Mouse (Mus musculus) limb, embryonic 14.5 days (tissue): ENCODE measurements at regions not wholly inside any gene's neighbourhood (a gene's known extent, or its start where the extent isn't known, plus 50 kb on each side); places are given as distances from the start of the nearest gene placed in this dataset.
A peak's percentile ranks its signal among the peaks of the same experiment; 100 is the strongest.

Source experiments
- ATAC-seq: fragments of 200-750 bp; cut with Nextera tagmentation; 2 replicates; pipeline ENCODE4 v1.8.0; 2017; ENCODE audit warnings: low read depth, moderate number of reproducible peaks, moderate TSS enrichment; ENCODE audit not compliant: low FRiP score
- DNase-seq: peaks from one replicate; pipeline ENCODE4 v3.0.0-alpha.2; 2015; ENCODE audit warnings: low spot score
- H3K27ac ChIP-seq: fragments of 300-500 bp; sonication (generic); replicated peaks from 2 replicates; pipeline ENCODE4 v1.5.1; 2014; ENCODE audit warnings: low read depth, mild to moderate bottlenecking, low read length, moderate library complexity, mixed read lengths
- H3K27me3 ChIP-seq: fragments of 300-500 bp; sonication (generic); 2 replicates; pipeline ENCODE4 v1.6.1; 2014; ENCODE audit warnings: low read length, mixed read lengths; ENCODE audit not compliant: control insufficient read depth, insufficient read depth
- H3K36me3 ChIP-seq: fragments of 300-500 bp; sonication (generic); 2 replicates; pipeline ENCODE4 v1.6.1; 2014; ENCODE audit warnings: mild to moderate bottlenecking, low read length, moderate library complexity, mixed read lengths; ENCODE audit not compliant: control insufficient read depth, insufficient read depth
- H3K4me1 ChIP-seq: fragments of 300-500 bp; sonication (generic); 2 replicates; pipeline ENCODE4 v1.6.1; 2014; ENCODE audit warnings: antibody characterized with exemption, low read length, mixed read lengths; ENCODE audit not compliant: control insufficient read depth, insufficient read depth
- H3K4me2 ChIP-seq: fragments of 300-500 bp; sonication (generic); replicated peaks from 2 replicates; pipeline ENCODE4 v1.6.1; 2014; ENCODE audit warnings: low read depth, mild to moderate bottlenecking, low read length, moderate library complexity; ENCODE audit not compliant: severe bottlenecking
- H3K4me3 ChIP-seq: fragments of 300-500 bp; sonication (generic); replicated peaks from 2 replicates; pipeline ENCODE4 v1.5.1; 2014; ENCODE audit warnings: low read length
- H3K9ac ChIP-seq: fragments of 300-500 bp; sonication (generic); 2 replicates; pipeline ENCODE4 v1.6.1; 2014; ENCODE audit warnings: mild to moderate bottlenecking, low read depth, low read length, moderate library complexity; ENCODE audit not compliant: severe bottlenecking
- H3K9me3 ChIP-seq: fragments of 300-500 bp; sonication (generic); 2 replicates; pipeline ENCODE4 v1.6.1; 2016; ENCODE audit warnings: low read length; ENCODE audit not compliant: control insufficient read depth
- POLR2A ChIP-seq: fragments of 200-500 bp; IDR thresholded peaks from 2 replicates; pipeline ENCODE4 v1.8.0; 2012; ENCODE audit warnings: inconsistent platforms, mild to moderate bottlenecking, moderate library complexity, borderline replicate concordance; ENCODE audit not compliant: insufficient read depth, insufficient read length; ENCODE audit errors: extremely low read depth
- WGBS: fragments of 180-500 bp; shearing (Covaris S2); extraction: QIAGEN DNeasy Blood & Tissue Kit; methylation state at CpG from one replicate; pipeline ENCODE4 v1.1.7; 2014; 5-methylcytosine and 5-hydroxymethylcytosine counted together

DNA sequence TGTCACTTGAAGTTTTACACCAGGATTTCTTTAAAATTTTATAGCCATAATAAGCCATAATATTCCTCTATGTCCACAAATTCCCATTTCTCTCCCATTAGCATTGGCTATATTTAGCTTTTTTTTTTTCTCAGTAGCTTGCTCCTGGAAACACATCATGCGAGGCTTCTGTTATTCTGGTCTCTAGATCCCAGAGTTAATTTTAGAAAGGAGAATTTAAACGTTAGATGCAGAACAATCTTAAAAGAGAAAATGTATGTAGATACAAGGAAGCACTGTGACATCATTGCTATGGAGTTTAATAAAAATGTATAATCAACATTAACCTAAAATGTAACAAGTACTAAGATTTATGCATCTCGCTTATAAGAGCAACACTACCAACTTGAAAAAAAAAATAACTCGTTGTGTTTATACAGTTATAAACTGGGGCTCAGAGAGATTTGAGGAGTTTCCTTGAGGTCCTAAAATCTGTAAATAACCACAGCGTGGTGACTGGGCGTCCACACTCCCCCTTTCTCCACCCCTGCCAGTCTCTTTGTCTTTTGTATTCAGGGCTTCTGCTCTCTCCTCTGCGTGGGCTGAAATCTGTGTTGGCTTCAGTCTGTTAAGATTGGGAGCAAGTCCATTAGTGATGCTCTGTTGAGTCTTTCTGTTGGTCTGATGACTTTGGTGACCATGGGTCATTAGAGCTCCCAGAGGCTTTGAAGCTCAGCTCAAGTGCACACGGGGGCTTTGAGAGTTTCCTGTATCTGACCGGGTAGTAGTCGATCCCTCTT, 188.8 kb downstream of the Dusp6 start:
- H3K36me3 ChIP-seq, result no peaks in the 10 kb centered on the region
- TF ChIP-seq POLR2A, result no peak
- no peaks in the 10 kb centered on the region for H3K9me3 ChIP-seq
- H3K4me3 ChIP-seq, result no peak overlapping the region
- ATAC-seq, result no peak
- no peak overlapping the region for H3K9ac ChIP-seq
- no peak for DNase-seq
- peaks cover 6% of the 10 kb centered on the region; the same call in 1 of the 2 replicates for H3K4me1 ChIP-seq
- no peak overlapping the region for H3K27ac ChIP-seq
- no peaks in the 10 kb centered on the region for H3K27me3 ChIP-seq
- no peak overlapping the region for H3K4me2 ChIP-seq
- 37% methylated on average over 10 of the region's 10 CpGs for WGBS

DNA sequence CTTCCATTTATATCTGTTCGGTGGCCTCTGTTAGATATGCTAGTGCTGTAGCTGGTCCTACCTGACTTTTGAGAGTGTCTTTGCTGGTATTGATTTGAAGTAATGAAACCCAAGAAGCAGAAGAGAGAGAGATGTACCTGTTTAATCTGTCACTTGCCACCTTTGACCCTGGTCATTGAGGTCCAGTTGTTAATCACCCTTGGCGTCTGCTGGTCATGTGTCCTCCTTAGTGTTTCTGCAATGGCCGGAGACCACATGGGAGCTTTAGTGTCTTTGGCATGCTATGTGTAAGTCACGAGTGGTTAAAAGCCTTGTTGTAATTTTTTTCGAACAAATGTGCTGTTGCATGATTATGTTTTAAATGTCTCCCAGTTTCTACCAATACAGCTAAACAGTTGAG, 193.1 kb downstream of the Dusp6 start:
- Histone ChIP-seq H3K9ac (no peak overlapping the region), H3K27ac (no peak overlapping the region), H3K9me3 (no peaks in the 10 kb centered on the region), H3K36me3 (no peaks in the 10 kb centered on the region), H3K4me3 (no peak overlapping the region), H3K4me1 (peaks cover 11% of the 10 kb centered on the region), H3K4me2 (no peak overlapping the region), H3K27me3 (no peaks in the 10 kb centered on the region)
- 82% methylated on average over 5 of the region's 5 CpGs for WGBS
- no peak for ATAC-seq
- no peak for DNase-seq
- TF ChIP-seq POLR2A, result no peak

DNA sequence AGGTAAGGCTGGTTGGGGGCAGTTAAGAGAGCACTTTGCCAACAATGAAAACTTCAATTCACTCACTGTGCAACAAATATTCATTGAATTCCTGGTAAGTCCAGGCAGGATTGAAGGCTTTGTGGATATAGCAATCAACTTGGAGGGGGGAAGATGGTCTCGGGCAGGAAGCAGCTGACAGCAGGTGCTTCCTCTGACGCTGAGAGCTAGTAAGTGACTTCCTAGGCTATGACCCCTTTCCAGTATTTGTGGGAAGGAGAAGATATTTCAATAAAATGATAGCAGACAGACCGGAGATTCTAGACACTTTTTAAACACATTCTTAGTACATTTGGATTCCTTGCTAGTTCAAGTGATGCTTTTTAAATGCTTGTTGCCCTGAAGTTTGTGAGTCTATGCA, 195.0 kb downstream of the Dusp6 start:
- Histone ChIP-seq H3K4me2 (no peak overlapping the region), H3K36me3 (no peaks in the 10 kb centered on the region), H3K9me3 (no peaks in the 10 kb centered on the region), H3K4me1 (peaks cover 11% of the 10 kb centered on the region), H3K27me3 (no peaks in the 10 kb centered on the region), H3K4me3 (no peak overlapping the region), H3K27ac (no peak overlapping the region), H3K9ac (no peak overlapping the region)
- ATAC-seq, result no peak
- no peak for DNase-seq
- 74% methylated on average over 3 of the region's 3 CpGs for WGBS
- TF ChIP-seq POLR2A, result no peak

DNA sequence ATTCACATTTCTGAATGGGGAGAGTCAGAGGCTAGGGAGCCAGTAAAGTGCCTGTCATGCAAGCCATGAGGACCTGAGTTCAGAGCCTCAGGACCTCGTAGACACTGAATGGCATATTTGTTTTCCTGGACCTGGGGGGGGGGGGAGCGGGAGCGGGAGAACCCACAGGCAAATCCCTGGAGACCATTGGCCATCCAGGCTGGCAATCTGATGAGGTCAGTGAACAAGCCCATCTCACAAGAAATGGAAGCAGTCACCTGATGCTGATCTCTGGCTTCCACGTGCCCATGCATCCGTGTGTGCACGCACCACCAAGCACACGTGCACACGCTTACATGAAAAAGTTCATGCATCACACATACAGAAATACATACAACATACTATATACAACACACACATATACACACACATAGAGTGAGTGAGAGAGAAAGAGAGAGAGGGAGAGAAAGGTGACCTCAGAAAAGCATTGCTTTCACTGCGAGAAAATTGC, 196.2 kb downstream of the Dusp6 start:
- no peak for DNase-seq
- Histone ChIP-seq H3K27me3 (no peaks in the 10 kb centered on the region), H3K4me3 (no peak overlapping the region), H3K4me2 (no peak overlapping the region), H3K36me3 (no peaks in the 10 kb centered on the region), H3K4me1 (peaks cover 11% of the 10 kb centered on the region), H3K9ac (no peak overlapping the region), H3K27ac (no peak overlapping the region), H3K9me3 (no peaks in the 10 kb centered on the region)
- no peak for TF ChIP-seq POLR2A
- 82% methylated on average over 9 of the region's 9 CpGs for WGBS
- no peak for ATAC-seq

DNA sequence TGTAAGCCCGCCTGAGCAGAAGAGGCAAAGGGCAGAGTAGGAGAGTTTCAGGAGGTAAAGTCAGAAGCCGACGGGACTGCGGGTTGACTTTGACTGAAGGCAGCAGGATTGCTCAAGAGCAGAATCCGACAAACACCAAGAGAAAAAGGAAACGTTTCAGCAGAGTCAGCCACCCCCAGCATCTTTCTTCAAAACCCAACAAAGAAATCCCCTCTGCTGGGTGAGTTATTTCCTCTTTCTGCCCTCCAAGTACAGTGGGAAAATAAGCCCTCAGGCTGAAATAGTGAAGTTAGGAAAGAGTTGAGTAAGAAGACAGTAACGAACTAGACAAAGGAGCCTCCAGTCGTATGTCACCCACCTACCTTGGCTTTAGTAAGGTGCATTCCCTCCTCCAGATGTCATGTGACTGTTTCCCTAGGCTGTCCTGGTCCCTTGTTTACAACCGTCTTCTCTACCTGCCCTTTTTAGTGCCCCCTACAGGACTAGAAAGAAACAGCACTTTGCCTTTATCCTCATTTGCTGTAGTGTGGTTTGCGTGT, 196.9 kb downstream of the Dusp6 start:
- Histone ChIP-seq H3K4me2 (no peak overlapping the region), H3K4me1 (peaks cover 11% of the 10 kb centered on the region), H3K27ac (no peak overlapping the region), H3K27me3 (no peaks in the 10 kb centered on the region), H3K36me3 (no peaks in the 10 kb centered on the region), H3K9me3 (no peaks in the 10 kb centered on the region), H3K4me3 (no peak overlapping the region), H3K9ac (no peak overlapping the region)
- DNase-seq (peak; percentile 6), ATAC-seq (no peak)
- WGBS, result 49% methylated on average over 10 of the region's 10 CpGs
- TF ChIP-seq POLR2A, result no peak
